Mouse (Mus musculus): Measurements from ENCODE around the gene Atg2a. TPM values are rescaled to one million over a fixed set of nuclear protein-coding genes. Genes with fewer than 3 reads are reported as not detected.

Gene Atg2a
- total RNA-seq, 2 experiments from 2014 or later: 5.5 to 30.9 TPM

DNA sequence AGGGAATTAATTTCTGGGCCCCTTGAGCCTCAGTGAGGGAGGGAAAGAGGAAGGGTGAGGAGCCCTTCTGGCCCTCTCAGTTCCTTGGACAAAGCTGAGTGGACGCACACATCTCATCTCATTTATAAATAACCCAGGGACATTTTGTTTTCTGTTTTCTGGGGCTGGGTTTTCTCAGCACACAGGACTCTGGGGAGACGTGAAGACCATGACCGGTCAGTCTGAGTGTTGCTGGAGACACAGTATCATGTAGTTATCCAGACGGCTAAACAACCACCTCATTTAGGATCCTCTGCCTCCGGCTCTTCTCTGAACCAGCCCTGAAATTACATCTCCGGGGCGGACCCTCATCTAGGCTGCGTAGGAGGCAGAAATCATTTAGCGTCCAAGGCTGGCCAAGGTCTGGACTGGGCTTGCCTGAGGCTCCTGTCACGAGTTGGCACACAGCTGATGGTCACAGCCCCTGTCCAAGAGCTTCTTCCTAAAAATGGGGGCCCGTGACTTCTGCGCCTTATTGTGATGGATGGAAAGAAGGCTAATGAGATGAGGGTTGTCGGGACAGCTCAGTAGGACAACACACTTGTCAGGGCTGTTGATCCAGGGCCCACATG, 32.6 kb downstream of the Atg2a start:
- no peak for ATAC-seq (replicated peaks; ENCODE audit: poor library complexity, severe bottlenecking)

GRCm38 (mm10) chr19:6275740-6276389, 34.4 kb downstream of the Atg2a start:
- ATAC-seq (replicated peaks; ENCODE audit: poor library complexity, severe bottlenecking): peak; percentile 48

DNA sequence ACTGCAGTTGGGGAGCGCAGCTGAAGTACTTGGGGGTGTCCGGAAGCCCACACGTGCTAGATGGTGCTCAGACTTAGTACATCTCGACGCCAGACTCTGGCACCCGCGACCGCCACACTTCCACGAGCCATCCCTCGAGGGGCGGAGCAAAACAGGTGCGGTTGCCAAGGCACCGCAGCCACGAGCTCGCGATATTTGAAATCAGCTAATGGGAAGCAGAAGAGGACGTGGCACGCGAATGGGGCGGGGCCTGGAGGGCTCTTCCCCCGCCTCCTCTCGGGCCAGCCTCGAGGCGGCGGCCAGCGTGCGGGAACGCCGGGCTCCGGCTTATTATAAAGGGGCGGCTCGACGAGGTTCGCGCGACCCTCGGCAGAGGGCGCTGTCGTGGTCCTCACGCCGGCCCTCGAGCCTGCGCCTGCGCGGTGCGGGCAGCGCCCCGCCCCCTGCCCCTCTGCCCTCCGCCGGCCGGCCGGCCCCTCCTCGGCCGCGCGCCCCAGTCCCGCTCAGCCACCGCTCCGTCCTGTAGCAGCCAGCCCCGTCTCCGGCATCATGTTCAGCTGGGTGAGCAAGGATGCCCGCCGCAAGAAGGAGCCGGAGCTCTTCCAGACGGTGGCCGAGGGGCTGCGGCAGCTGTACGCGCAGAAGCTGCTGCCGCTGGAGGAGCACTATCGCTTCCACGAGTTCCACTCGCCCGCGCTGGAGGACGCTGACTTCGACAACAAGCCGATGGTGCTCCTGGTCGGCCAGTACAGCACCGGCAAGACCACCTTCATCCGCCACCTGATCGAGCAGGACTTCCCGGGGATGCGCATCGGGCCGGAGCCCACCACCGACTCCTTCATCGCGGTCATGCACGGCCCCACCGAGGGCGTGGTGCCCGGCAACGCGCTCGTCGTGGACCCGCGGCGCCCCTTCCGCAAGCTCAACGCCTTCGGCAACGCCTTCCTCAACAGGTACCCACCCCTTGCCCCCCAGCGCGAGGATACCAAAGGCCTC, 35.3 kb downstream of the Atg2a start, which contains the start of gene Ehd1:
Gene Ehd1 (plus strand): TSS at position 300 of the 996 bp plus-strand sequence.
- ATAC-seq (replicated peaks; ENCODE audit: poor library complexity, severe bottlenecking): peak; percentile 76

DNA sequence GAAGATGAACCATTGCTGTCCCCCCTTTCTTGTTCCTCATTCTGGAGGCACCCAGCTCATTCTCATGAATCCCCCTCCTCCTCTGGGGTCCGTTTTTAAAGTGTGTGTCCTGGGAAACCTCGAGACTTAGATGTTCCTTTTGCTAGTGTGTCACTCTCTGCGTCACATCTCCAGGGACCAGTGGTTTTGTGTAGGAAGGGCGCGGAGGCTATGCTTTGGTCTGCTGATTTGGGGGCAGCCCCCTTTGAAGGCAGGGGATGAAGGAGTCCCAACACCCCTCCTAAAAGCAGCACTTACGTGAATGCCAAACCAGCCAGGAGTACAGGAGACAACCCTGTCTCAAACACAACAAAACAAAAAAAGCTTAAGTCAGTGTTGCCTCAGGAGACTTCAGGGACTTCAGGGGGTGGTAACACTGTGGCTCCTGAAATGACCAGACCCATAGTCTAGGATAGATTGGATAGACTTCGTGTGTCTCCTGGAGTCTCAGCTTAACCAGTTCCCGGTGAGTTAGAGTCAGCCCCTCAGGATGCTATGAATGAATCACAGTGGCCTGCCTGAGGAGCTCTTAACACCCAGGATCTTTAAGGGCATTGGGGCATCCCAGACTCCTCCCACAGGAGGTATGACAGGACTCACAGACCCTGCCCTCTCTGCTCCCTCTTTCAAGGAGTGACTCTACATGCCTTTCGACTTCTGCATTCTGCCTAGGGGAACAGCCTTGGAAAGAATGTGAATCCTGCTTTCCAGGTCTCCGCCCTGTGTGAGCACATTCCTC, 36.4 kb downstream of the Atg2a start:
- ATAC-seq (replicated peaks; ENCODE audit: poor library complexity, severe bottlenecking): peak; percentile 52

GRCm38 (mm10) chr19:6278439-6279073, 37.1 kb downstream of the Atg2a start:
- no peak for ATAC-seq (replicated peaks; ENCODE audit: poor library complexity, severe bottlenecking)

DNA sequence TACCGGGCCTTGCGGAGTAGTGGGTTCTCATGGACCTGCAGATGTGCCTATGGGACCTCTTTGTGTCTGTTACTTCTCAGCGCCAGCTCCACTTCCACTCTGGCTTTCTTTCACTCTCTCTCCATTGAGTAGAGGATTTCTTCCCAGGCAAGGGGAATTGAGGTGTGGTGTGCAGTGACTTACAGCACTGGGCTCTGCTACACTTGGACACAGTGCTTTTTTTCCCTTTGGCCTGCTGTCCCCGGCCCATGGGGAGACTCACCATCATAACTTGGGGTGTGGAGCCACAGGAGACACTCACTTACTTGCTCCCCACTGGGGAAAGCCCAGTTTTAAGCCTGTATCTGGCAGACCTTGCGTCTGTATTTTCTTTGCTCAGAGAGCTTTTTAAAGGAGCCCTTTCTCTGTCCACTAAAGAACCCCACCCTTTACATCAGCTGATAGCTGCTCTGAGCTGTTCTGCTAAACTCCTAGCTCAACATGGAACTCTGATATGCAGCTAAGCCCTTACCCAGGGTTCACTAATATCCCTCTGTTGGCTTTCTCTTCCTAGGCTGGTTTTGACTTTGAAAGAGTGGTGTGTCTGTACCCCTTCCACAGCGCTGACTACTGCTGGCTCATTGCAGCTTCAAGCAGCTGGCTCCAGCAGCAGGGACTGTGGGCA, 38.1 kb downstream of the Atg2a start:
- no peak for ATAC-seq (replicated peaks; ENCODE audit: poor library complexity, severe bottlenecking)

GRCm38 (mm10) chr19:6280554-6280953, 39.1 kb downstream of the Atg2a start:
- ATAC-seq (replicated peaks; ENCODE audit: poor library complexity, severe bottlenecking): no peak

GRCm38 (mm10) chr19:6281122-6282020, 39.9 kb downstream of the Atg2a start:
- ATAC-seq (replicated peaks; ENCODE audit: poor library complexity, severe bottlenecking): no peak

GRCm38 (mm10) chr19:6283001-6283400, 41.5 kb downstream of the Atg2a start:
- ATAC-seq (replicated peaks; ENCODE audit: poor library complexity, severe bottlenecking): no peak

- ATAC-seq (replicated peaks; ENCODE audit: poor library complexity, severe bottlenecking): no peak
Measured at GRCm38 (mm10) chr19:6284502-6284901, 43.0 kb downstream of the Atg2a start.

DNA sequence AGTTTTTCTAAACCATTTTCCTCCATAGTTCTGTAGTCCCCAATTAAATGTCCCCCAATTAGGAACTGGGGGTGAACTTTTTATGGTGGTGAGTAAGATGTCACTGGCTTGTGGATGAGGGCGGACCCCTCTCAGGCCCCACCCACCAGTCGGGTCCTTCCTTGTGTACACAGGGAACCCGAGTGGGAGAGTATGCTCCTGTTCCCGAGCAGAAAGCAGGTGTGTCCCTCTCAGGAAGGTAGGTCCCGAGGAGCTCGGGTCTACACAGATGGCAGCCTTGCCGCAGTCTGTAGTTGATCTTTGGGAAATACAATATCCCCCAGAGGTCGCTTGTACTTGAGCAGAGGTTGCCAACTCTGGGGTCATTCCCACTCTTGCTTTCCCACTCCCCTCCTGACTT, 43.8 kb downstream of the Atg2a start:
- no peak for ATAC-seq (replicated peaks; ENCODE audit: poor library complexity, severe bottlenecking)

DNA sequence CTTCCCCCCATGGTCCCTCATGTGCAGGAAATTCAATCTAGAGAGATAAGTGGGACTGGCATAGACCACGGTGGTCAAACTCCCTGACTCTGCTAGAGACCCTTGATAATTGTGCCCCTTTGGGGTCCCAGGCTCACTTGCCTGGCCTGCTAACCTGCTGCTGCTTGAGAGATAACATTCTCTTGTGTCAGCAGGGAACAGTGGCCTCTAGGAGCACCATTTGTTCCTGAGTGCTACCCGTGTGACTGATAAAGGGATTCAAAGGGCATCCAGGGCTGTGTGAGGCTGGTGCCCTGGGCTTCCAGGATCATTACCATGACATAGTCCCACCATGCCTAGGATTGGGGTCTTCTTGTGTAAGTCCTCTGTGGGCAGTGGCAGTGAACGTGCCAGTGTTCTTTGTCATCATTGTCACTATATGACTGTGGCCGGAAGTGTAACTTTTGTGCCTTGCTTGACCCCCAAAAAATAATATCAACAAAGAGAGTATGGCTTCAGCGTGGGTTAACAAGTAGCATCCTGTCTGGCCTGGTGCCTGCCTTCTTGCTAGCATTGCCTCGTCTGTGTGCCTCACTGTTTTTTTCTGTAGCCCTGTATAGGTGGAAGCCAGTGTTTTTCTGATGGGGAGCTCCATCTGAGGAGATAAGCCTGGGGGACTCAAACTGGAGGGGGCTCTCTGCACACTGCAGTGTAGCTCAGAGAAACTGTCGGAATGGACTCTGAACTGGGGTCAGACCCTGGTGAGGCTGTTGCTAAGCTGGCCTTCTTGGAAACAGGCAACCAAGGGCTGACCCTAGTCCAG, 44.4 kb downstream of the Atg2a start:
- ATAC-seq (replicated peaks; ENCODE audit: poor library complexity, severe bottlenecking): no peak

DNA sequence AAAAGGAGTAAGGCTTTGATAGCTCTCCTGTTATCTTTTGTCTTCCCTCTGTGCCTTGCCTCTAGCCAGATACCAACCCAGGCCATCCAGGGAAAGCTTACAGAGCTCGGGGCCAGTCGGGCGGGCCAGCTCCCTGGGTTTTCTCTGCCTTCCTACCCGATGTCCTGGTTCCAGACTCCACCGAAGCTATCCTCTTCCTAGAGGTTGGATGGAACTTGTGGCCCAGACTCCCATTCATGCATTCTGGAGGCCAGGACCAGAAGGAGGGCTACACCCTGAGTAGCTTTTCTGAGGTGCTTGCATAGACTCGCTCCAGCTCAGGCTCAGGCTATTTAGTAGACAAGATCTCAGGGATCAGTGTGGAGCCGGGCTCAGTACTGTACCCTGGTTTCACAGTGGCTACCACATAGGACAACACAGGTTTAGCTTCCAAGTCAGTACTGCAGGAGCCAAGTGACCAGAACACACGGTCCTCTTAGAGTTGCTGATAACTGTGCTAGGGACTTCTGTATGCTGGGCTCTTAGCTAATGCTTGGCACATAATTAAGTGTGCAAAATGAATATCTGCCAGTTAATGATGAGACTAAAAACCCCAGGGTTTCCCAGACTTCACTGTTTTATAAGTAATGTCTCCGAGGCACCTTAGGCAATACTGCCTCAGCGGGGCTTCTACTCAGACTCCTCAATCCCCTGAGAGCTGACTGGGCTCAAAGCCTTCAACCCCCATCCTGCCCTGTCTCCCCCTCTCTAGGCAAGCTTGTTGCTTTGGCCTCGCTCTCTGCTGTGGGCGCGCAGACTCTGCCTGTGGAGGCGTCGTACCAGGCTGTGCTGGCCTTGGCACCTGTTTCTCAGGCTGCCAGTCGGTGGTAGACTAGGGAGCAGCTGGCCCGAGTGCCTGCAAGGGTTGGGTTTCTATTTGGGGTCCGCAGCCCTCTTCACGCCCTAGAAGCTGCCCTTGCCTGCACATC, 45.2 kb downstream of the Atg2a start:
- ATAC-seq (replicated peaks; ENCODE audit: poor library complexity, severe bottlenecking): no peak

- no peak for ATAC-seq (replicated peaks; ENCODE audit: poor library complexity, severe bottlenecking)
Measured at GRCm38 (mm10) chr19:6288236-6288894, 46.9 kb downstream of the Atg2a start.

- no peak for ATAC-seq (replicated peaks; ENCODE audit: poor library complexity, severe bottlenecking)
Measured at GRCm38 (mm10) chr19:6289696-6290238, 48.3 kb downstream of the Atg2a start.
